Mouse (Mus musculus) heart, embryonic 14.5 days (tissue): ENCODE results near the gene Zdhhc11. TPM values are rescaled to one million over a fixed set of nuclear protein-coding genes. Genes with fewer than 3 reads are reported as not detected.
A peak's percentile ranks its signal among the peaks of the same experiment; 100 is the strongest.

Experiments
- ATAC-seq: fragments of 200-750 bp; cut with Nextera tagmentation; 2 replicates; pipeline ENCODE4 v1.8.0; 2017; ENCODE audit warnings: low read depth, moderate TSS enrichment; ENCODE audit not compliant: insufficient number of reproducible peaks, insufficient read depth, low FRiP score
- H3K27ac ChIP-seq, 2 experiments: fragments of 200-500 bp in 1 of 2; fragments of 300-500 bp in 1 of 2; sonication (generic) in 1 of 2; replicated peaks in 1 of 2; 2 replicates each; pipeline ENCODE4 v1.5.1; 2012 to 2014; ENCODE audit warnings: low read depth in 2 of 2, low read length in 2 of 2, control low read depth in 1 of 2, mild to moderate bottlenecking in 1 of 2, mixed read lengths in 1 of 2; ENCODE audit not compliant: control insufficient read depth in 1 of 2, insufficient read depth in 1 of 2
- H3K27me3 ChIP-seq: fragments of 300-500 bp; sonication (generic); 2 replicates; pipeline ENCODE4 v1.6.1; 2014; ENCODE audit warnings: mild to moderate bottlenecking, low read length, control low read depth; ENCODE audit not compliant: control insufficient read depth, insufficient read depth
- H3K36me3 ChIP-seq: fragments of 300-500 bp; sonication (generic); 2 replicates; pipeline ENCODE4 v1.6.1; 2014; ENCODE audit warnings: mild to moderate bottlenecking, control low read depth, low read length, mixed read lengths; ENCODE audit not compliant: control insufficient read depth, insufficient read depth
- H3K4me1 ChIP-seq, 2 experiments: fragments of 200-500 bp in 1 of 2; fragments of 300-500 bp in 1 of 2; sonication (generic) in 1 of 2; 2 replicates each; pipeline ENCODE4 v1.6.1; 2012 to 2014; ENCODE audit warnings: low read length in 2 of 2, control low read depth in 1 of 2, mixed read lengths in 1 of 2; ENCODE audit not compliant: control insufficient read depth in 2 of 2, insufficient read depth in 2 of 2
- H3K4me2 ChIP-seq: fragments of 300-500 bp; sonication (generic); 2 replicates; pipeline ENCODE4 v1.6.1; 2014; ENCODE audit warnings: mild to moderate bottlenecking, low read length
- H3K4me3 ChIP-seq, 2 experiments: fragments of 200-500 bp in 1 of 2; fragments of 300-500 bp in 1 of 2; sonication (generic) in 1 of 2; 2 replicates each; pipeline ENCODE4 v1.5.1; 2012 to 2014; ENCODE audit warnings: low read length in 2 of 2, mild to moderate bottlenecking in 2 of 2, control low read depth in 1 of 2, low read depth in 1 of 2, moderate library complexity in 1 of 2; ENCODE audit not compliant: control insufficient read depth in 1 of 2, insufficient read depth in 1 of 2
- H3K9ac ChIP-seq: fragments of 300-500 bp; sonication (generic); 2 replicates; pipeline ENCODE4 v1.6.1; 2014; ENCODE audit warnings: mild to moderate bottlenecking, low read length
- H3K9me3 ChIP-seq: fragments of 300-500 bp; sonication (generic); 2 replicates; pipeline ENCODE4 v1.6.1; 2016; ENCODE audit warnings: low read length, control low read depth; ENCODE audit not compliant: control insufficient read depth
- WGBS: fragments of 180-500 bp; shearing (Covaris S2); extraction: QIAGEN DNeasy Blood & Tissue Kit; methylation state at CpG from one replicate; pipeline ENCODE4 v1.1.7; 2014; 5-methylcytosine and 5-hydroxymethylcytosine counted together
- polyA plus RNA-seq: library from polyadenylated mRNA; unstranded; fragments of >200 nt; fragmentation: Nextera tagmentation; extraction: Ambion mirVana; gene quantifications from 2 replicates; pipeline ENCODE4 v1.2.1, GENCODE M21; 2014

The Zdhhc11 gene
- polyA plus RNA-seq, 1 experiment from 2014 or later = not detected

GRCm38 (mm10) chr13:73953551-73954130 lies 10.0 kb upstream of the Zdhhc11 start:
- no peak for ATAC-seq
- Histone ChIP-seq H3K9me3 (no peaks in the 10 kb centered on the region), H3K27me3 (no peaks in the 10 kb centered on the region), H3K36me3 (peaks cover 99% of the 10 kb centered on the region), H3K4me3 (no peak overlapping the region), H3K9ac (no peak overlapping the region), H3K4me2 (no peak overlapping the region), H3K27ac (no peak overlapping the region), H3K4me1 (no peaks in the 10 kb centered on the region)
- 75% methylated on average over 1 of the region's 1 CpGs for WGBS

GRCm38 (mm10) chr13:73954666-73955065 lies 9.0 kb upstream of the Zdhhc11 start:
- H3K27ac ChIP-seq = no peak overlapping the region
- no peak overlapping the region for H3K4me3 ChIP-seq
- H3K27me3 ChIP-seq = no peaks in the 10 kb centered on the region
- no peaks in the 10 kb centered on the region for H3K4me1 ChIP-seq
- no peak overlapping the region for H3K4me2 ChIP-seq
- ATAC-seq = no peak
- H3K9ac ChIP-seq = no peak overlapping the region
- H3K36me3 ChIP-seq = peaks cover 98% of the 10 kb centered on the region
- WGBS = 76% methylated on average over 6 of the region's 6 CpGs
- H3K9me3 ChIP-seq = no peaks in the 10 kb centered on the region

- H3K4me1 ChIP-seq = no peaks in the 10 kb centered on the region
- no peak overlapping the region for H3K9ac ChIP-seq
- no peak overlapping the region for H3K4me3 ChIP-seq
- no peaks in the 10 kb centered on the region for H3K27me3 ChIP-seq
- H3K4me2 ChIP-seq = no peak overlapping the region
- peaks cover 98% of the 10 kb centered on the region for H3K36me3 ChIP-seq
- H3K27ac ChIP-seq = no peak overlapping the region
- no peak for ATAC-seq
- 91% methylated on average over 5 of the region's 5 CpGs for WGBS
- no peaks in the 10 kb centered on the region for H3K9me3 ChIP-seq
These were observed 8.1 kb upstream of the Zdhhc11 start for GRCm38 (mm10) chr13:73955531-73955930.

- H3K9me3 ChIP-seq = no peaks in the 10 kb centered on the region
- peaks cover 72% of the 10 kb centered on the region for H3K36me3 ChIP-seq
- ATAC-seq = no peak
- H3K4me2 ChIP-seq = no peak overlapping the region
- H3K9ac ChIP-seq = no peak overlapping the region
- no peak overlapping the region for H3K4me3 ChIP-seq
- H3K4me1 ChIP-seq = no peaks in the 10 kb centered on the region
- no peaks in the 10 kb centered on the region for H3K27me3 ChIP-seq
- no peak overlapping the region for H3K27ac ChIP-seq
- 89% methylated on average over 10 of the region's 10 CpGs for WGBS
These were observed 3.5 kb upstream of the Zdhhc11 start for GRCm38 (mm10) chr13:73960117-73960652.

- no peak overlapping the region for H3K9ac ChIP-seq
- no peaks in the 10 kb centered on the region for H3K9me3 ChIP-seq
- H3K4me2 ChIP-seq = no peak overlapping the region
- no peaks in the 10 kb centered on the region for H3K4me1 ChIP-seq
- no peaks in the 10 kb centered on the region for H3K27me3 ChIP-seq
- H3K27ac ChIP-seq = no peak overlapping the region
- H3K4me3 ChIP-seq = no peak overlapping the region
- 75% methylated on average over 4 of the region's 4 CpGs for WGBS
- ATAC-seq = no peak
- peaks cover 62% of the 10 kb centered on the region for H3K36me3 ChIP-seq
These were observed 2.5 kb upstream of the Zdhhc11 start for GRCm38 (mm10) chr13:73961177-73961576.

GRCm38 (mm10) chr13:73970545-73971448 lies 7.1 kb downstream of the Zdhhc11 start:
- H3K36me3 ChIP-seq = no peaks in the 10 kb centered on the region
- H3K27ac ChIP-seq = peak overlapping the region; percentile 65 to 73
- peaks cover 8 to 10% of the 10 kb centered on the region in 2 experiments; a peak in 3 of 4 replicates for H3K4me1 ChIP-seq
- peak; percentile 91 for ATAC-seq
- WGBS = 13% methylated on average over 12 of the region's 12 CpGs
- H3K9me3 ChIP-seq = no peaks in the 10 kb centered on the region
- H3K4me3 ChIP-seq = no peak overlapping the region; a peak in 2 of 4 replicates
- no peaks in the 10 kb centered on the region for H3K27me3 ChIP-seq
- peak overlapping the region; percentile 43 for H3K4me2 ChIP-seq
- peak overlapping the region; percentile 10; the same call in 1 of the 2 replicates for H3K9ac ChIP-seq

GRCm38 (mm10) chr13:73974523-73974922 lies 10.9 kb downstream of the Zdhhc11 start:
- Histone ChIP-seq H3K36me3 (no peaks in the 10 kb centered on the region), H3K27me3 (no peaks in the 10 kb centered on the region), H3K27ac (no peak overlapping the region), H3K4me1 (peaks cover 8 to 10% of the 10 kb centered on the region in 2 experiments; a peak in 3 of 4 replicates), H3K4me3 (no peak overlapping the region), H3K9ac (no peak overlapping the region), H3K4me2 (no peak overlapping the region), H3K9me3 (no peaks in the 10 kb centered on the region)
- no peak for ATAC-seq
- 85% methylated on average over 3 of the region's 3 CpGs for whole genome bisulfite sequencing
